Mouse (Mus musculus) forebrain, embryonic 11.5 days (tissue): ENCODE measurements around the gene Pcnp. TPM values are rescaled to one million over a fixed set of nuclear protein-coding genes. Genes with fewer than 3 reads are reported as not detected.
"Not testable (repeated sequence)": the region's sequence is repeated elsewhere in the genome, so short reads cannot be mapped to it uniquely, and the experiment has no call there.

Experiments
- ATAC-seq: fragments of 200-750 bp; cut with Nextera tagmentation; replicated peaks from 2 replicates; pipeline ENCODE4 v1.8.0; 2017; ENCODE audit warnings: moderate TSS enrichment; ENCODE audit not compliant: low FRiP score
- DNase-seq: peaks from one replicate; pipeline ENCODE4 v3.0.0-alpha.2; 2017; ENCODE audit warnings: low spot score
- H3K27ac ChIP-seq: fragments of 300-500 bp; sonication (generic); 2 replicates; pipeline ENCODE4 v1.5.1; 2014; ENCODE audit warnings: low read depth, low read length
- H3K27me3 ChIP-seq: fragments of 300-500 bp; sonication (generic); 2 replicates; pipeline ENCODE4 v1.6.1; 2014; ENCODE audit warnings: mild to moderate bottlenecking, low read length, mixed read lengths; ENCODE audit not compliant: control insufficient read depth, insufficient read depth
- H3K36me3 ChIP-seq: fragments of 300-500 bp; sonication (generic); 2 replicates; pipeline ENCODE4 v1.6.1; 2014; ENCODE audit warnings: mild to moderate bottlenecking, low read length, moderate library complexity, mixed read lengths; ENCODE audit not compliant: control insufficient read depth, insufficient read depth
- H3K4me1 ChIP-seq: fragments of 300-500 bp; sonication (generic); replicated peaks from 2 replicates; pipeline ENCODE4 v1.6.1; 2014; ENCODE audit warnings: low read length, mixed read lengths; ENCODE audit not compliant: control insufficient read depth, insufficient read depth
- H3K4me2 ChIP-seq: fragments of 300-500 bp; sonication (generic); 2 replicates; pipeline ENCODE4 v1.6.1; 2014; ENCODE audit warnings: low read depth, mild to moderate bottlenecking, low read length, moderate library complexity, mixed read lengths; ENCODE audit not compliant: severe bottlenecking
- H3K4me3 ChIP-seq: fragments of 300-500 bp; sonication (generic); 2 replicates; pipeline ENCODE4 v1.5.1; 2014; ENCODE audit warnings: low read depth, low read length
- H3K9ac ChIP-seq: fragments of 300-500 bp; sonication (generic); 2 replicates; pipeline ENCODE4 v1.6.1; 2014; ENCODE audit warnings: low read length
- H3K9me3 ChIP-seq: fragments of 300-500 bp; sonication (generic); 2 replicates; pipeline ENCODE4 v1.6.1; 2016; ENCODE audit warnings: low read length, mixed read lengths; ENCODE audit not compliant: control insufficient read depth
- WGBS: fragments of 180-500 bp; shearing (Covaris S2); extraction: QIAGEN DNeasy Blood & Tissue Kit; methylation state at CpG from one replicate; pipeline ENCODE4 v1.1.7; 2014; 5-methylcytosine and 5-hydroxymethylcytosine counted together
- polyA plus RNA-seq: library from polyadenylated mRNA; unstranded; fragments of >200 nt; fragmentation: Nextera tagmentation; extraction: Ambion mirVana; gene quantifications from 2 replicates; pipeline ENCODE4 v1.2.1, GENCODE M21; 2014

Pcnp gene
- polyA plus RNA-seq: 332 and 372 TPM in 2 replicates

DNA sequence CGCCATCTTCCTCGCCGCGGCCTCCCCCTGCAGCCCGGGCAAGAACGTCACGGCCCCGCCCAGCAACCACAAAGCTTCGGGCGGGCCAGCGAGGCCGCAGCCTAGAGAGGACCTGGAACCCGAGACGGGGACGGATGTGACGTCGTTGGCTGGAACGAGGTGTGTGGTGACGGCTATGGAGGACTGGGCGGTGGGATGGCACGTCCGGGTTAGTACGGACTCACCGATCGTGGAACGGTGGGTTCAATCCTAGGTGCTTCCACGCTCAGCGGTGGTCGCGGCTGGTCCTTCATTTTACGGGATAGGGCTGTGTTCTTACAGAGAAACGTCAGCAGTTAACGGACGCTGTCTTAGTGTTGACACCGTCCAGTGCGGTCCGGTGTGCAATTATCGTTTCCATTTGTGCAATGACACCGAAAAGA, at the start of gene Pcnp:
Gene Pcnp (minus strand): TSS at position 79 of the 422 bp plus-strand sequence.
- no peaks in the 10 kb centered on the region for H3K27me3 ChIP-seq
- WGBS: under 1% methylated on average over 39 of the region's 39 CpGs
- peak within 1 kb of the TSS; percentile 93 for H3K4me3 ChIP-seq
- H3K9ac ChIP-seq: peak within 1 kb of the TSS; percentile 95
- H3K4me1 ChIP-seq: peaks cover 8% of the 10 kb centered on the region; the same call in 1 of the 2 replicates
- H3K36me3 ChIP-seq: peaks cover 4% of the 10 kb centered on the region; the same call in 1 of the 2 replicates
- H3K4me2 ChIP-seq: peak within 1 kb of the TSS; percentile 63
- ATAC-seq (peak; percentile 100), DNase-seq (peak; percentile 99)
- H3K9me3 ChIP-seq: no peaks in the 10 kb centered on the region
- H3K27ac ChIP-seq: peak within 1 kb of the TSS; percentile 89

DNA sequence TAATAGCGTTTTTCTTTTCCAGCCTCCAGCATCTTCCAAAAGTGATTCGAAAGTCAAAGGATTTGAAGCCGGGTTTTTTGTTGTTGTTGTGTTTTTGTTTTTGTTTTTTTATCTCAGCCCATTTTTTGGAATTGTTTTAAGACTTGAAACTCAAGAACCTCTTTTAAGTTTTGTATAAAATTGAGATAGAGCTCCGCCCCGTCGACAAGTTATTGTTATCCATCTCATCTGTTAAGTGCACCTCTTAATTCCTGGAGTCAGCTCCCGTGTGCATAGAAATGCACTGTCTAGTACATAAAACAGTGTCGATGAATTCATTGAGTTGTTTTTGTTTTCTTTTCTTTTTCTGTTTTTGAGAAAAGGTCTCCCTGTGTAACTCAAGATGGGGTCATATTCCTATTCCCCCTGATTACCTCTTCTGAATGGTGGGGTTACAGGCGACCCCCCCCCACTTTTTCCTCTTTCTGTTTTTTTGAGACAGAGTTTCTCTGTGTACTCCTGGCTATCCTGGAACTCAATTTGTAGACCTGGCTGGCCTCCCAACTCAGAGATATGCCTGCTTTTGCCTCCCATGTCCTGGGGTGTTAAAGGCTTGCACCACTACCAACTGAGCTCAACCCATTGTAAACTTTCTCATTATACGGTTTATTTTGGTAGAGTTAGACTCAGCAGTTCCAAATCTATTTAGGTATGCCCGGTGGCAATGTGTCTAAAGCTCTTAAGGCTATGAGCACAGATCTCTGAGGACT, 46.8 kb upstream of the Pcnp start:
- ATAC-seq: no peak

DNA sequence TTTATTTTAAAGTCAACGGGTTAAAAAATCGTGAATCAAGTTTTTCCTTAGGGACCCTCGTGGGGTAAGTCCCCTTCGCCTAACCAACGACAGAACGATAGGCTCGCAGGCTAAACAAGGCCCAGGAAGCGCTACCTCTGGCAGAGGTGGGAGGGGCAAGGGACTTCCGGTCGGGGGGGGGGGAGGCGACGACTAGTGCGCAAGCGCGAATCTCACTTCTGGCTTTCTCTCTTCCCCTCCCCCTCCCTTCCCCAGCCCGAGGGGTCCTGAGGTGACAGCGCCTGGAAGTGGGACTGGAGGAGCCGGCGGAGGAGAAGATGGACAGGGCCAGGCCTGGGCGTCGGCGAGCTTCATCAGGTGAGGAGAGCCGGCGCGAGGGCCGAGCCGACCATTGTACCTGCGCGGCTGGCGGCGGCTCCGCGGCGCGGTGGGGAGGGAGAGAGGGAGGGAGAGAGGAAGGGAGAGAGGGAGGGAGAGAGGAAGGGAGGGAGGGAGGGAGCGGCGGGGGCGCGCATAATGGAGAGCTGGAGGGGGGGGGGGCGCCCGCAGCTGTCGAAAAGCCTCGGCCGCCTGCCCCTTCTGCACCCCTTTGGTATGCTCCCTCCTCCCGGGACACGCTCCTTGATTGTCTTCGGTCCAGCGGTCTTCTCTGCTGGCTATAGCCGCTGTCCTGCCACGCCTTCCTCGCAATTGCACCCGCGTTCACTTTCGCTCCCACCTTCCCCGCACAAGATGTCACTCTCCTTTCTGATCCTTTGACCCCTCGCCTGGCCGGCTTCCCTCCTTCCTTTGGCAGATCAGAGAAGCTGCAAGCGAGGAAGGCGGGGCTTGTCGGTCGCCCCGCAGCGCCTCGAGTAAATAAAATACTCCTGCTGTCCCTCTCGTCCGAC, 45.9 kb upstream of the Pcnp start:
- Histone ChIP-seq H3K36me3 (no peaks in the 10 kb centered on the region), H3K4me3 (peak overlapping the region; percentile 73), H3K9ac (peak overlapping the region; percentile 70), H3K9me3 (no peaks in the 10 kb centered on the region), H3K4me1 (0 out of 2 replicates have a peak, but pooled peaks cover 7% of the 10 kb centered on the region), H3K27me3 (no peaks in the 10 kb centered on the region), H3K27ac (peak overlapping the region; percentile 89), H3K4me2 (peak overlapping the region; percentile 61)
- ATAC-seq: peak; percentile 92
- WGBS: under 1% methylated on average over 42 of the region's 66 CpGs
- DNase-seq: peak; percentile 96

More for the DNA sequence above, 46.8 kb upstream of the Pcnp start:
- H3K4me3 ChIP-seq: peak overlapping the region; percentile 73
- 0 out of 2 replicates have a peak, but pooled peaks cover 7% of the 10 kb centered on the region for H3K4me1 ChIP-seq
- peak overlapping the region; percentile 70 for H3K9ac ChIP-seq
- peak overlapping the region; percentile 89 for H3K27ac ChIP-seq
- no peaks in the 10 kb centered on the region for H3K36me3 ChIP-seq
- H3K4me2 ChIP-seq: peak overlapping the region; percentile 61
- no peak for DNase-seq
- no peaks in the 10 kb centered on the region for H3K9me3 ChIP-seq
- no peaks in the 10 kb centered on the region for H3K27me3 ChIP-seq
- WGBS: 8% methylated on average over 11 of the region's 11 CpGs

DNA sequence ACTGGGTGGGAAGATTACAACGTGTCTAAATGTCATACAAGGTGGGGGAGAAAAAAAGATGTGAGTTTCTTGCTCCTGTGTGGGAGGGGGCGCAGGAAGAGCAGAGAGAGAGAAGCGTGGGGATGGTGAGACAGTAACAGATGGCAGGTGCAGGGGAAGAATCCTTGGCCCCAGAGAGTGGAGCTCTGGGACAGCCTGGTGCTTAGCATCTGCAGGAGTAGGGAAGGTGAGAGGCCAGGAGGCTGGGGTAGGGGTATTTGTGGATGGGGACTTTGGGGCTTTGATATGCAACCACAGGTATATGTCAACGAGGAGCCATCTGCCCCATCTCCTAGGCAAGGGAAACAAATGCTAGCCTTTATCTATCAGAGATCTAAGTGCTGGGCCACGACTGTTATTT, 45.0 kb upstream of the Pcnp start:
- DNase-seq (no peak), ATAC-seq (0 out of 2 replicates have a peak, but pooled peaks have one; percentile 5)
- Histone ChIP-seq H3K4me3 (no peak overlapping the region), H3K4me1 (0 out of 2 replicates have a peak, but pooled peaks cover 7% of the 10 kb centered on the region), H3K27me3 (no peaks in the 10 kb centered on the region), H3K36me3 (no peaks in the 10 kb centered on the region), H3K27ac (no peak overlapping the region), H3K4me2 (no peak overlapping the region), H3K9ac (peak overlapping the region; percentile 27; the same call in 1 of the 2 replicates), H3K9me3 (no peaks in the 10 kb centered on the region)
- 75% methylated on average over 5 of the region's 5 CpGs for WGBS

DNA sequence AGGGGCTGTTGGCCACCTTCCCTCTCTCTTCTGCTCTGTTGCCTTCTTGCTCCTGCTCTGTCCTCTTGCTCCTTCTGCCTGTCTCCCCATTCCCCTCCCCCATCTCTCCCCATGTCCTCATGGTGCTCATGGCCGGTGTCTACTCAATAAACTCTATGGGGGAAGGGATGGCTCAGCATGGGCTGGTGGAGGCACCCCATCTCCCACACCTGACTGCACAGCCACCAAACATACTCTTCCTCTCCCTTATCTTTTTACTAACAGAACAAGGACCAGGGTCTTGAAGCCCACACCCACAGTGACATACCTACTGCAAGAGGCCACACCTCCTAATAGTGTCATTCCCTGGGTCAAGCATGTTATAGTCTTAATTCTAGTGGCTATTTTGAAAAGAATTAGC, 44.6 kb upstream of the Pcnp start:
- WGBS: 100% methylated on average over 1 of the region's 1 CpGs

DNA sequence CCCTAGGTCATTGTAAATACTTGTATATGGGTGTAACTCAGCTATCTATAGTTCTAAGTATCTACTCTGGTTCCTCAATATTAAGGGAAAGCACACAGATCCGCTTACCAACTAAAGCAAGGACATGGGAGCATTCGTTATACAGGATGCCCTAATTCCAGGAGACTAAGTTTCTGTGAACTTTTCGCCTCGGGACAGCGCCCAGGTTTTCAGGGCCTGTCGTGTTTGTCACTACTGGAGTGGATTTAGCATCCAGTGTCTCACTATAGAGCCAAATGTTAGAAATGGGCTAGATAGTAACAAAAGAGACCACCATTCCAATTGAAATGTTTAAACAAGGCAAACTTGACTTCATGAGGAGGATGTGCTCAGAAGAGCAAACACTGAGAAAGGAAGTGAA, 43.6 kb upstream of the Pcnp start:
- H3K27me3 ChIP-seq, H3K4me3 ChIP-seq, H3K9me3 ChIP-seq, H3K36me3 ChIP-seq, DNase-seq, H3K4me2 ChIP-seq, H3K9ac ChIP-seq, ATAC-seq, H3K27ac ChIP-seq, H3K4me1 ChIP-seq: not testable (repeated sequence)
- WGBS: 91% methylated on average over 6 of the region's 6 CpGs

More for the DNA sequence above, 44.6 kb upstream of the Pcnp start:
- Histone ChIP-seq H3K9me3 (no peaks in the 10 kb centered on the region), H3K36me3 (no peaks in the 10 kb centered on the region), H3K4me1 (0 out of 2 replicates have a peak, but pooled peaks cover 7% of the 10 kb centered on the region), H3K4me2 (no peak overlapping the region), H3K27ac (no peak overlapping the region), H3K4me3 (no peak overlapping the region), H3K27me3 (no peaks in the 10 kb centered on the region), H3K9ac (no peak overlapping the region)
- ATAC-seq (no peak), DNase-seq (no peak)

DNA sequence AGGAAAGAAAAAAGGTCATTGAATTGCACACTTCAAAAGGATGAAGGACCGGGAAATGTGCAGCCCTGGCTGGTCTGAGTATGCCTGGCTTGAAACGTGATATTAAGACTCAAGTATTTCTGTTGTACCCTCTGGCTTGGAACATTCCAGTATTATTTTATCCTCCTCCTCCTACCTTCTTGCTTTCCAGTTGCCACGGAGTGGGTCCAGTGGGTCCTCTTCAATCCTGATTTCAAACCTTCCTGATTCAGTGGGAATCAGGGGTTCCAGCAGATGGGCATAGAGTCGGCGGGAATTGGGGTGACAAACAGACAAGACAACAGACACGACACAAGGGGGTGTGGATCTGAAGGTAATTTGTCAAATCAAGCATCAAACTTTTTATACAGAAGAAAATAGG, 43.0 kb upstream of the Pcnp start:
- ATAC-seq (no peak), DNase-seq (no peak)
- Histone ChIP-seq H3K9me3 (no peaks in the 10 kb centered on the region), H3K9ac (no peak overlapping the region), H3K4me1 (0 out of 2 replicates have a peak, but pooled peaks cover 7% of the 10 kb centered on the region), H3K36me3 (no peaks in the 10 kb centered on the region), H3K27me3 (no peaks in the 10 kb centered on the region), H3K4me3 (no peak overlapping the region), H3K27ac (no peak overlapping the region), H3K4me2 (no peak overlapping the region)
- WGBS: 82% methylated on average over 6 of the region's 6 CpGs
